Mouse (Mus musculus) MEL (cell line): ENCODE measurements around the gene Mpv17l2. TPM values are rescaled to one million over a fixed set of nuclear protein-coding genes. Genes with fewer than 3 reads are reported as not detected.

ENCODE experiments used
- DNase-seq: peaks from one replicate; pipeline ENCODE4 v3.0.0; 2011; ENCODE audit warnings: low read depth, low spot score
- H3K27ac ChIP-seq: 2 replicates; pipeline ENCODE4 v1.5.1; 2012; ENCODE audit warnings: low read depth, mild to moderate bottlenecking, control low read depth, low read length, moderate library complexity; ENCODE audit not compliant: control insufficient read depth
- H3K27me3 ChIP-seq, 2 experiments: fragments of 150-350 bp in 1 of 2; sonication (generic) in 1 of 2; 2 replicates each; pipeline ENCODE4 v1.6.1; 2012; ENCODE audit warnings: low read length in 2 of 2, mild to moderate bottlenecking in 2 of 2, improper control_type of control experiment in 1 of 2, moderate library complexity in 1 of 2; ENCODE audit not compliant: insufficient read depth in 2 of 2, control insufficient read depth in 1 of 2
- H3K36me3 ChIP-seq, 2 experiments: 2 replicates each; pipeline ENCODE4 v1.6.1; 2012 to 2014; ENCODE audit warnings: low read length in 2 of 2, improper control_type of control experiment in 1 of 2, inconsistent platforms in 1 of 2, mild to moderate bottlenecking in 1 of 2; ENCODE audit not compliant: insufficient read depth in 2 of 2, control insufficient read depth in 1 of 2
- H3K4me1 ChIP-seq, 2 experiments: fragments of 150-350 bp in 1 of 2; sonication (generic) in 1 of 2; 2 replicates each; pipeline ENCODE4 v1.6.1; 2012; ENCODE audit warnings: low read length in 2 of 2, improper control_type of control experiment in 1 of 2, mild to moderate bottlenecking in 1 of 2; ENCODE audit not compliant: insufficient read depth in 2 of 2, control insufficient read depth in 1 of 2
- H3K4me3 ChIP-seq, 2 experiments: fragments of 150-350 bp in 1 of 2; sonication (generic) in 1 of 2; 2 replicates each; pipeline ENCODE4 v1.5.1; 2012; ENCODE audit warnings: low read depth in 2 of 2, low read length in 2 of 2, mild to moderate bottlenecking in 2 of 2, moderate library complexity in 2 of 2, control low read depth in 1 of 2, improper control_type of control experiment in 1 of 2; ENCODE audit not compliant: control insufficient read depth in 1 of 2, insufficient read depth in 1 of 2
- H3K79me2 ChIP-seq: 2 replicates; pipeline ENCODE4 v1.6.1; 2012; ENCODE audit warnings: mild to moderate bottlenecking, low read length, moderate library complexity; ENCODE audit not compliant: control insufficient read depth, poor library complexity, insufficient read depth
- H3K9ac ChIP-seq: 2 replicates; pipeline ENCODE4 v1.6.1; 2012; ENCODE audit warnings: low read depth, mild to moderate bottlenecking, control low read depth, low read length, moderate library complexity; ENCODE audit not compliant: control insufficient read depth, poor library complexity, severe bottlenecking
- H3K9me3 ChIP-seq: fragments of 150-350 bp; sonication (generic); replicated peaks from 2 replicates; pipeline ENCODE4 v1.6.1; 2012; ENCODE audit warnings: mild to moderate bottlenecking, low read length, improper control_type of control experiment, moderate library complexity; ENCODE audit not compliant: insufficient read depth
- BHLHE40 ChIP-seq: IDR thresholded peaks from 2 replicates; pipeline ENCODE4 v1.6.1; 2012; ENCODE audit warnings: low read depth, mild to moderate bottlenecking, inconsistent platforms, low read length, improper control_type of control experiment, borderline replicate concordance
- CTCF ChIP-seq, 3 experiments: IDR thresholded peaks in 2 of 3; conservative IDR thresholded peaks in 1 of 3; 2 replicates each; pipeline ENCODE4 v1.5.1; 2011 to 2012; ENCODE audit warnings: low read length in 3 of 3, low read depth in 2 of 3, mild to moderate bottlenecking in 2 of 3, improper control_type of control experiment in 1 of 3, inconsistent platforms in 1 of 3, mixed read lengths in 1 of 3, moderate library complexity in 1 of 3; ENCODE audit not compliant: control insufficient read depth in 1 of 3, insufficient read depth in 1 of 3, poor library complexity in 1 of 3, severe bottlenecking in 1 of 3
- ELF1 ChIP-seq: IDR thresholded peaks from 2 replicates; pipeline ENCODE4 v1.6.1; 2014; ENCODE audit warnings: low read depth, mild to moderate bottlenecking, inconsistent platforms, low read length, improper control_type of control experiment, moderate library complexity
- ETS1 ChIP-seq: IDR thresholded peaks from 2 replicates; pipeline ENCODE4 v1.6.1; 2012; ENCODE audit warnings: low read depth, mild to moderate bottlenecking, inconsistent platforms, low read length, improper control_type of control experiment, moderate library complexity
- JUND ChIP-seq: IDR thresholded peaks from 2 replicates; pipeline ENCODE4 v1.6.1; 2011; ENCODE audit warnings: low read depth, mild to moderate bottlenecking, improper control_type of control experiment, low read length
- KAT2A ChIP-seq: conservative IDR thresholded peaks from 2 replicates; pipeline ENCODE4 v1.6.1; 2012; ENCODE audit warnings: low read depth, low read length, improper control_type of control experiment, inconsistent platforms
- MAFK ChIP-seq: IDR thresholded peaks from 2 replicates; pipeline ENCODE4 v1.6.1; 2011; ENCODE audit warnings: low read depth, mild to moderate bottlenecking, low read length, improper control_type of control experiment, borderline replicate concordance
- MAX ChIP-seq: IDR thresholded peaks from 2 replicates; pipeline ENCODE4 v1.6.1; 2011; ENCODE audit warnings: low read length, improper control_type of control experiment
- MAZ ChIP-seq: IDR thresholded peaks from 2 replicates; pipeline ENCODE4 v1.6.1; 2012; ENCODE audit warnings: low read depth, mild to moderate bottlenecking, inconsistent platforms, low read length, improper control_type of control experiment
- MEF2A ChIP-seq: IDR thresholded peaks from 2 replicates; pipeline ENCODE4 v1.6.1; 2014; ENCODE audit warnings: low read depth, mild to moderate bottlenecking, inconsistent platforms, low read length, improper control_type of control experiment; ENCODE audit not compliant: poor library complexity, insufficient replicate concordance, severe bottlenecking; ENCODE audit errors: extremely low read depth
- MXI1 ChIP-seq: IDR thresholded peaks from 2 replicates; pipeline ENCODE4 v1.6.1; 2011; ENCODE audit warnings: mild to moderate bottlenecking, low read depth, low read length, improper control_type of control experiment
- MYB ChIP-seq: IDR thresholded peaks from 2 replicates; pipeline ENCODE4 v1.6.1; 2011; ENCODE audit warnings: mild to moderate bottlenecking, low read depth, low read length, improper control_type of control experiment
- MYC ChIP-seq: IDR thresholded peaks from 2 replicates; pipeline ENCODE4 v1.6.1; 2011; ENCODE audit warnings: low read depth, mild to moderate bottlenecking, low read length, improper control_type of control experiment, moderate library complexity
- NRF1 ChIP-seq: IDR thresholded peaks from 2 replicates; pipeline ENCODE4 v1.6.1; 2014; ENCODE audit warnings: low read depth, mild to moderate bottlenecking, inconsistent platforms, low read length, improper control_type of control experiment, moderate library complexity; ENCODE audit not compliant: poor library complexity, insufficient read depth, severe bottlenecking
- POLR2A ChIP-seq, 2 experiments: IDR thresholded peaks; 2 replicates each; pipeline ENCODE4 v1.6.1; 2011 to 2012; ENCODE audit warnings: low read length in 2 of 2, mild to moderate bottlenecking in 2 of 2, control low read depth in 1 of 2, improper control_type of control experiment in 1 of 2, low read depth in 1 of 2, moderate library complexity in 1 of 2; ENCODE audit not compliant: control insufficient read depth in 1 of 2, insufficient read depth in 1 of 2, poor library complexity in 1 of 2
- POLR2AphosphoS2 ChIP-seq: IDR thresholded peaks from 2 replicates; pipeline ENCODE4 v1.6.1; 2011; ENCODE audit warnings: low read length, improper control_type of control experiment
- POLR2AphosphoS5 ChIP-seq: IDR thresholded peaks from 2 replicates; pipeline ENCODE4 v1.6.1; 2012; ENCODE audit warnings: low read depth, borderline replicate concordance, mild to moderate bottlenecking, inconsistent platforms, low read length, moderate library complexity, mixed read lengths
- RAD21 ChIP-seq: IDR thresholded peaks from 2 replicates; pipeline ENCODE4 v1.6.1; 2011; ENCODE audit warnings: mild to moderate bottlenecking, low read depth, low read length, improper control_type of control experiment
- RCOR1 ChIP-seq: IDR thresholded peaks from 2 replicates; pipeline ENCODE4 v1.6.1; 2012; ENCODE audit warnings: low read depth, mild to moderate bottlenecking, inconsistent platforms, low read length, improper control_type of control experiment
- SIN3A ChIP-seq: IDR thresholded peaks from 2 replicates; pipeline ENCODE4 v1.6.1; 2012; ENCODE audit warnings: low read length, improper control_type of control experiment, inconsistent platforms
- TAL1 ChIP-seq: IDR thresholded peaks from 2 replicates; pipeline ENCODE4 v1.6.1; 2012; ENCODE audit warnings: mild to moderate bottlenecking, inconsistent platforms, low read length, moderate library complexity, mixed read lengths
- TCF12 ChIP-seq: IDR thresholded peaks from 2 replicates; pipeline ENCODE4 v1.6.1; 2014; ENCODE audit warnings: low read depth, mild to moderate bottlenecking, inconsistent platforms, low read length, improper control_type of control experiment, moderate library complexity
- UBTF ChIP-seq: IDR thresholded peaks from 2 replicates; pipeline ENCODE4 v1.6.1; 2012; ENCODE audit warnings: low read depth, mild to moderate bottlenecking, inconsistent platforms, low read length, improper control_type of control experiment, moderate library complexity, borderline replicate concordance; ENCODE audit not compliant: insufficient read depth
- USF2 ChIP-seq, 2 experiments: IDR thresholded peaks; 2 replicates each; pipeline ENCODE4 v1.6.1; 2011 to 2012; ENCODE audit warnings: improper control_type of control experiment in 2 of 2, low read length in 2 of 2, borderline replicate concordance in 1 of 2, inconsistent platforms in 1 of 2, low read depth in 1 of 2, mild to moderate bottlenecking in 1 of 2; ENCODE audit not compliant: insufficient read depth in 1 of 2
- ZMIZ1 ChIP-seq: IDR thresholded peaks from 2 replicates; pipeline ENCODE4 v1.6.1; 2012; ENCODE audit warnings: low read depth, mild to moderate bottlenecking, inconsistent platforms, low read length, improper control_type of control experiment, moderate library complexity
- polyA plus RNA-seq, 2 experiments: library from polyadenylated mRNA; stranded (reverse) in 1 of 2; unstranded in 1 of 2; fragments of >175 nt in 1 of 2; fragments of >200 nt in 1 of 2; gene quantifications; 2 replicates each; pipeline versions ENCODE4 v1.2.1 to v1.2.4; 2012; ENCODE audit warnings: low replicate concordance in 2 of 2, low read depth in 1 of 2; ENCODE audit not compliant: insufficient read length in 2 of 2, insufficient read depth in 1 of 2, missing spikeins in 1 of 2
- total RNA-seq: library from RNA; depleted of rRNA; stranded (reverse); fragments of 300-350 nt; gene quantifications from 2 replicates; pipeline ENCODE4 v1.2.3, GENCODE M21; 2012

Mpv17l2 gene
- total and polyA plus RNA-seq, 3 experiments: 52.8 to 102 TPM; not detected in 1

DNA sequence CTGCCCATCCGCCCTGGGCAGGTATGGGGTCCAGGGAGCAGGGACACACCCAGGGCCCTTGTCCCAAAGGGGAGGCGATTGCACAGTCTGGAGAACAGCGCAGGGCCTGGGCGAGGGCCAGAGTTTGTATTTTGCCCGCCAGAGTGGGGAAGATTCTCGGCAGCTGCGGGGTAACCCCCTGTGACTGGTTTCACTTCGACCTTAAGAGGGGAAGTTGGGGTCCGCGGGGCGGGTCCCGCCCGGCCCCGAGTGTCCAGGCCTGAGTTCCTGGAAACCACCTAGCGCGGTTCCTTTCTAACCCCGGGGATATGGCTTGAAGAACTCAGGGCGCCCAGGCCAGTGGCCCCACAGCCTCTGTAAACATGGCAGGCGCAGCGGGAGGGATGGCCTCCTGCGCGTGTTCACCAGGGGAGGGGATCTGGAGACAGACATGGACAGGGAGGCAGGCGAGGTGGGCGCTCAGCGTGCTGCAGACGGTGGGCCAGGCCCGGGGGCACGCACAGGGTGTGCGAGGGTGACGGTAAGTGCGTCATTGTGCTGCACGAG lies 7.6 kb upstream of the Mpv17l2 start:
- Histone ChIP-seq H3K36me3 (peaks cover 0 to 11% of the 10 kb centered on the region in 2 experiments; a peak in 3 of 4 replicates), H3K4me1 (peaks cover 4 to 16% of the 10 kb centered on the region in 2 experiments; a peak in 3 of 4 replicates), H3K27ac (no peak overlapping the region)

DNA sequence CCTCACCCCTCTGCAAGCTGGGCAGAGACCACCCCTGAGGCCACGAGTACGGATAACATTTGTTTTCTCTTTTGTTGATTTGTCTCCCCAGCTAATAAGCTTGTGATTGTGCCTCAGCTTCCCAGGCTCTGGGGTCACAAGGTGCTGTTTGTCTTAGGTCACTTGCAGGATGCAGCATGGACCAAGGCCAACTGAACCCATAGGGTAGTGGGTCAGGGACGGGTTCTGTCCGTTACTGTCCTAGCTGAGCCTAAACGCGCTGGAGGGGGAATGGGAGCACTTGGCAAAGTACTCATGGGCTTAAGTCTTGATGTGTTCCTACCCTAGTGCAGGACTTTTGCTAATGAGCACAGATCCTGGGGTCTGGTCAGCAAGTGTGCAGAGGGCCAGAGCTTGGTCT lies 6.8 kb upstream of the Mpv17l2 start:
- peaks cover 4 to 16% of the 10 kb centered on the region in 2 experiments; a peak in 3 of 4 replicates for H3K4me1 ChIP-seq
- peaks cover 0 to 13% of the 10 kb centered on the region in 2 experiments; a peak in 2 of 4 replicates for H3K36me3 ChIP-seq
- H3K27ac ChIP-seq: no peak overlapping the region
- H3K9ac ChIP-seq: no peak overlapping the region
- H3K79me2 ChIP-seq: no peaks in the 10 kb centered on the region
- H3K9me3 ChIP-seq: no peaks in the 10 kb centered on the region
- H3K27me3 ChIP-seq: no peaks in the 10 kb centered on the region
- TF ChIP-seq MYC (no peak), POLR2A (IDR thresholded peaks at IDR 0.05; ENCODE audit: control insufficient read depth in 1 of 2, insufficient read depth in 1 of 2, low read depth in 1 of 2, low read length in 2 of 2, poor library complexity in 1 of 2) (no peak), USF2 (IDR thresholded peaks at IDR 0.05; ENCODE audit: borderline replicate concordance in 1 of 2, insufficient read depth in 1 of 2, low read depth in 1 of 2, low read length in 2 of 2) (no peak), UBTF (no peak), MEF2A (no peak), CTCF (IDR thresholded peaks at IDR 0.05 in 2 of 3, conservative IDR thresholded peaks at IDR 0.05 in 1 of 3; ENCODE audit: control insufficient read depth in 1 of 3, insufficient read depth in 1 of 3, low read depth in 2 of 3, low read length in 3 of 3, poor library complexity in 1 of 3, severe bottlenecking in 1 of 3) (no peak), MAFK (no peak), ZMIZ1 (no peak), ELF1 (no peak), MYB (no peak), MXI1 (no peak), RCOR1 (no peak)
- DNase-seq: no peak
- no peak overlapping the region for H3K4me3 ChIP-seq

More for the DNA sequence above, 7.6 kb upstream of the Mpv17l2 start:
- no peak overlapping the region for H3K9ac ChIP-seq
- TF ChIP-seq MYC: no peak
- no peak for TF ChIP-seq POLR2AphosphoS2
- TF ChIP-seq BHLHE40: no peak
- TF ChIP-seq USF2 (IDR thresholded peaks at IDR 0.05; ENCODE audit: borderline replicate concordance in 1 of 2, insufficient read depth in 1 of 2, low read depth in 1 of 2, low read length in 2 of 2): no peak
- no peak for TF ChIP-seq NRF1
- no peak for TF ChIP-seq CTCF (IDR thresholded peaks at IDR 0.05 in 2 of 3, conservative IDR thresholded peaks at IDR 0.05 in 1 of 3; ENCODE audit: control insufficient read depth in 1 of 3, insufficient read depth in 1 of 3, low read depth in 2 of 3, low read length in 3 of 3, poor library complexity in 1 of 3, severe bottlenecking in 1 of 3)
- TF ChIP-seq MAZ: no peak
- no peak for TF ChIP-seq KAT2A
- TF ChIP-seq ETS1: no peak
- no peak for TF ChIP-seq MAX
- TF ChIP-seq JUND: no peak
- TF ChIP-seq TCF12: no peak
- no peak for TF ChIP-seq SIN3A
- no peak for TF ChIP-seq TAL1
- TF ChIP-seq ELF1: no peak
- TF ChIP-seq POLR2A (IDR thresholded peaks at IDR 0.05; ENCODE audit: control insufficient read depth in 1 of 2, insufficient read depth in 1 of 2, low read depth in 1 of 2, low read length in 2 of 2, poor library complexity in 1 of 2): no peak
- TF ChIP-seq RCOR1: no peak
- TF ChIP-seq POLR2AphosphoS5: no peak
- TF ChIP-seq RAD21: no peak
- no peak for TF ChIP-seq MAFK
- no peaks in the 10 kb centered on the region for H3K27me3 ChIP-seq
- no peaks in the 10 kb centered on the region for H3K9me3 ChIP-seq
- no peaks in the 10 kb centered on the region for H3K79me2 ChIP-seq
- no peak for DNase-seq
- H3K4me3 ChIP-seq: no peak overlapping the region
